Mouse (Mus musculus) liver, postnatal 0 days (tissue): ENCODE measurements around the gene Mcu.

ENCODE experiments used
- CTCF ChIP-seq: sonication (generic); IDR thresholded peaks from 2 replicates; pipeline ENCODE4 v1.5.1; 2016; ENCODE audit warnings: antibody characterized with exemption, low read depth
- EP300 ChIP-seq: IDR thresholded peaks from 2 replicates; pipeline ENCODE4 v1.6.1; 2016; ENCODE audit warnings: antibody characterized with exemption, low read depth, mild to moderate bottlenecking

DNA sequence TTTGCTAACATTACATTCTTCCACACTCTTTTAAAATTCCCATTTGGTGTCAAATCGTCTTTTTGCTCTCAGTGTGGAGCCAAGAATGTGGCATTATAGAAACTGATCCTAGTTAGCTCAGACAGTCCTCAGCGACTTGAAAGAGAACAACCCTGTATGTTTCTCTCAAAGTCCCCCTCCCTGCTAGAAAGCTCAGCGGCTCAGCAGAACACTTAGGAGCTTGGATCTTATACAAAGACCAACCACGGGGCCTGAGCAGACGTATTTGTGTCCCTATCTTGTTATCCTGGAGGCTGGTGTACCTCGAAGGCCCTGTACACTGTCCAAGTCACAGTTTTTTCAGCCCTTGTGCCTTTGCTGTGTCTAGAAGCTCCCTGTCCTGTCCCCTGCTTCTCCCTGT is 176.3 kb downstream of the Mcu start:
- no peak for TF ChIP-seq CTCF
- TF ChIP-seq EP300, result no peak
